Mouse (Mus musculus): ENCODE data around the gene Fam126a. TPM values are rescaled to one million over a fixed set of nuclear protein-coding genes. Genes with fewer than 3 reads are reported as not detected.

Gene Fam126a
- polyA plus RNA-seq, 1 experiment from 2014 or later: 29.2 TPM

DNA sequence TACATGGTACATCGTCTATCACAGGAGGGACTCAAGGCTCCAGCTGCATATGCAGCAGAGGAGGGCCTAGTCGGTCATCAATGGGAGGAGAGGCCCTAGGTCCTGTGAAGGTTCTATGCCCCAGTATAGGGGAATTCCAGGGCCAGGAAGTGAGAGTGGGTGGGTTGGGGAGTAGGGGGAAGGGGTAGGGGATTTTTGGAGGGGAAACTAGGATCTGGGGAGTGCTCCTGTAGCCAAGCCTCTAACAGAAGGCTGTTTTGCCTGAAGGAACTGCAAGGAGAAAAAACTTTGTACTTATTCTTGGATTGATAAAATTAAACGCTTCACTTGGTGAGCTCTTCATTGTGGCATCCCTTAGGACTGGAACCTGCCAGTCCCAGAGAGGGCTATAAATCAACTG lies 30.5 kb upstream of the Fam126a start:
- Histone ChIP-seq H3K36me3 (ENCODE audit: control insufficient read depth, insufficient read depth, low read length) (no peaks in the 10 kb centered on the region), H3K4me2 (ENCODE audit: low read depth, severe bottlenecking) (no peak overlapping the region), H3K9me3 (ENCODE audit: control insufficient read depth, low read length) (no peaks in the 10 kb centered on the region), H3K9ac (ENCODE audit: low read length) (no peak overlapping the region), H3K4me1 (ENCODE audit: control insufficient read depth, insufficient read depth, low read length) (no peaks in the 10 kb centered on the region), H3K27me3 (ENCODE audit: control insufficient read depth, insufficient read depth, low read length) (no peaks in the 10 kb centered on the region), H3K4me3 (ENCODE audit: low read depth, low read length) (no peak overlapping the region), H3K27ac (replicated peaks; ENCODE audit: low read depth, low read length) (no peak overlapping the region)
- ATAC-seq (ENCODE audit: insufficient number of reproducible peaks, low FRiP score, low TSS enrichment, low read depth) (no peak), DNase-seq (ENCODE audit: low spot score) (no peak)
- WGBS: 66% methylated on average over 3 of the region's 3 CpGs

DNA sequence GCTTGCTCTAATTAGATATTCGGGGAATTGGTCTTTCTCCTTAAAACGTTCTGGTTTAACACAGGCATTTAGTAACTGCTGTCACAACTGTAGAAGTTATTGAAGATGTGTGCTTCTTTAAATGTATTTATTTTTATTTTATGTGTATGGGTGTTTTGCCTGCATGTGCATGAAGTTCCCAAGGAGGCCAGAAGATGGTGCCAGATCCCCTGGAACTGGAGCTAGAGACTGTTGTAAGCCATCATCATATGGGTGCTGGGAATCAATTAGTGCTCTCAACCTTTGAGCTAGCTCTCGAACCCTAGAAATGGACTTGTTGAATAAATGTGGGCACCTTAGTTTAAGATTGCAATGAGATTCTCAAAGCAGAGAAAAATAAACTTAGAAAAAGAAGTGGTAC lies 27.1 kb upstream of the Fam126a start:
- 67% methylated on average over 3 of the region's 3 CpGs for WGBS

DNA sequence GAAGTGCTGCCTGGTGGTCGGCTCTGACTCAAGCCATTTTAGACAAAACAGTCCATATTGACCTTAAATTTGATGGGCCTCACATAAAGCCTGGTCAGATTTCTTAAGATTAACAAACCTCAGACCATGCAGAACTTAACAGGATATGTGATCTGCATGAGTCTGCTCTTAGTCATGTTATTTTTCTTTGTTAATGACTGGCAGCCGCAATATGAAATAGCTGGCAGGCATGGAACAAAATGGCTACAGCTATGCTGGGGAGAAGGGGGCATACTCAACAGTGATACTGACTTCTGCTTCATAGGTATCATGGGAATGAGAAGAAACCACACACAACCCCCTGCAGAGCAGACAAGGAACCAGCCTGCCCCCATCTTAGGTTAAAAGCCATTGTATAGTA lies 26.4 kb upstream of the Fam126a start:
- WGBS: 90% methylated on average over 2 of the region's 2 CpGs
- Histone ChIP-seq H3K9ac (ENCODE audit: low read length) (no peak overlapping the region), H3K4me1 (ENCODE audit: control insufficient read depth, insufficient read depth, low read length) (no peaks in the 10 kb centered on the region)

More for the DNA sequence above, 27.1 kb upstream of the Fam126a start:
- ATAC-seq (ENCODE audit: insufficient number of reproducible peaks, low FRiP score, low TSS enrichment, low read depth): no peak
- Histone ChIP-seq H3K4me2 (ENCODE audit: low read depth, severe bottlenecking) (no peak overlapping the region), H3K9ac (ENCODE audit: low read length) (no peak overlapping the region), H3K27me3 (ENCODE audit: control insufficient read depth, insufficient read depth, low read length) (no peaks in the 10 kb centered on the region), H3K4me1 (ENCODE audit: control insufficient read depth, insufficient read depth, low read length) (no peaks in the 10 kb centered on the region), H3K36me3 (ENCODE audit: control insufficient read depth, insufficient read depth, low read length) (no peaks in the 10 kb centered on the region), H3K27ac (replicated peaks; ENCODE audit: low read depth, low read length) (no peak overlapping the region), H3K4me3 (ENCODE audit: low read depth, low read length) (no peak overlapping the region), H3K9me3 (ENCODE audit: control insufficient read depth, low read length) (no peaks in the 10 kb centered on the region)
- DNase-seq (ENCODE audit: low spot score): no peak

DNA sequence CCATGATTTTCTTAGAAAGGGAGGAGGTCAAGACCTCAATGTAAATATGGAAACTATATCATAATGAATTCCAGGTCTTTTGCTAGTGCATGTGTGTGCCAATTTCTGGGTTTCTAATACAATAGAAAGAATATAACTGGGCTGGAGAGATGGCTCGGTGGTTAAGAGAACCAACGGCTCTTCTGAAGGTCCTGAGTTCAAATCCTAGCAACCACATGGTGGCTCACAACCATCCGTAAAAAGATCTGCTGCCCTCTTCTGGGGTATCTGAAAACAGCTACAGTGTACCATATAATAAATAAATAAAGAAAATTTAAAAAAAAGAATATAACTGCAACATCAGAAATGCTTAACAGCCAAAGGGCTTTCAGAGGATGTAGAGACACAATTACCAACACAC lies 23.9 kb upstream of the Fam126a start:
- no peaks in the 10 kb centered on the region for H3K9me3 ChIP-seq (ENCODE audit: control insufficient read depth, low read length)
- no peak overlapping the region for H3K27ac ChIP-seq (replicated peaks; ENCODE audit: low read depth, low read length)
- 91% methylated on average over 3 of the region's 3 CpGs for WGBS
- H3K4me1 ChIP-seq (ENCODE audit: control insufficient read depth, insufficient read depth, low read length): no peaks in the 10 kb centered on the region
- H3K36me3 ChIP-seq (ENCODE audit: control insufficient read depth, insufficient read depth, low read length): no peaks in the 10 kb centered on the region
- no peaks in the 10 kb centered on the region for H3K27me3 ChIP-seq (ENCODE audit: control insufficient read depth, insufficient read depth, low read length)
- no peak for DNase-seq (ENCODE audit: low spot score)
- no peak overlapping the region for H3K4me2 ChIP-seq (ENCODE audit: low read depth, severe bottlenecking)
- no peak overlapping the region for H3K9ac ChIP-seq (ENCODE audit: low read length)
- H3K4me3 ChIP-seq (ENCODE audit: low read depth, low read length): no peak overlapping the region
- no peak for ATAC-seq (ENCODE audit: insufficient number of reproducible peaks, low FRiP score, low TSS enrichment, low read depth)

More for the DNA sequence above, 26.4 kb upstream of the Fam126a start:
- no peak overlapping the region for H3K4me2 ChIP-seq (ENCODE audit: low read depth, severe bottlenecking)
- DNase-seq (ENCODE audit: low spot score): no peak
- no peak overlapping the region for H3K27ac ChIP-seq (replicated peaks; ENCODE audit: low read depth, low read length)
- no peaks in the 10 kb centered on the region for H3K36me3 ChIP-seq (ENCODE audit: control insufficient read depth, insufficient read depth, low read length)
- no peaks in the 10 kb centered on the region for H3K9me3 ChIP-seq (ENCODE audit: control insufficient read depth, low read length)
- H3K27me3 ChIP-seq (ENCODE audit: control insufficient read depth, insufficient read depth, low read length): no peaks in the 10 kb centered on the region
- no peak overlapping the region for H3K4me3 ChIP-seq (ENCODE audit: low read depth, low read length)
- ATAC-seq (ENCODE audit: insufficient number of reproducible peaks, low FRiP score, low TSS enrichment, low read depth): no peak

DNA sequence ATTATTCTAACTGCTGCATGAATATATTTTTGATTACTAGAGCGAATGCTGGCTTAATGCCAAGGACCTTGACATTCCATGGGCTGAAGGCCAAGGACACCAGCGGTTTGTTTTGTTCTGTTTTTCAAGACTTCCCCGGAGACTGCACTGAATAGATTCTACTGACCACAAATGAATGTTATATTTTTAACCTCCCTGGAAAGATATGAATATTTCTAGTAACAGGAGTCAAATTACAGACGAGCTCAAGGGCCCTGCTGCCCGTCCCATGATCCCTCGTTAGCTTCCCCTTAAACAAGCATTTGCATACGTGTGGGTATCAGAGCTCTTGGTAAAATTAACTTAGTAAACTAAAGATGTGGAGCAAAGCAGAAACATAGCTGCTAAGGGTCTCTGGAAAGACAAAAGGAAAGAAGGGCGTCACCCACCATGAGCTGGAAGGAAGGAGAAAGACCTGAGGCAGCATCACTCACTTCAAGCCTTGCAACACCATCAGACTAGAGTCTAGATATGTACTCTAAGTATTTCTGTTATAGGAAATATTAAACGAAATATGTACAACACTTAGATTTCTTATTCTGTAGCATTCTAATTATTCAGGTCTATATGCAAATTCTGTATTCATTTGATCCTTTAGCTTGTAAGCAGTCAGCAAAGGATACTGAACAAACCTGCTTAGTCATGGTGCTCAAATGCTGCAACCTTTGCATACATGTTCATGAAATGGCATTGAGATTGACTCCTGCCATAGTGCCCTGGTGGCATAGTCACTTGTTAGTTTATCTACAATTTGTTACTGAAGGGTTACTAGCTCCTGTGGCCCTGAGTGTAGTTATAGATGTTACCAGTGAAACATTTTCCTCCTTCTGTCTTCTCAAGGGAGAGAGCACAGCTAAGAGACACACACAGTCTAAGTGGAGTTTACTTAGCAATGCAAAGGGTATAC lies 23.0 kb upstream of the Fam126a start:
- Histone ChIP-seq H3K9ac (ENCODE audit: low read length) (no peak overlapping the region), H3K9me3 (ENCODE audit: control insufficient read depth, low read length) (no peaks in the 10 kb centered on the region), H3K27ac (replicated peaks; ENCODE audit: low read depth, low read length) (no peak overlapping the region), H3K27me3 (ENCODE audit: control insufficient read depth, insufficient read depth, low read length) (no peaks in the 10 kb centered on the region), H3K4me1 (ENCODE audit: control insufficient read depth, insufficient read depth, low read length) (no peaks in the 10 kb centered on the region), H3K4me3 (ENCODE audit: low read depth, low read length) (no peak overlapping the region), H3K36me3 (ENCODE audit: control insufficient read depth, insufficient read depth, low read length) (no peaks in the 10 kb centered on the region), H3K4me2 (ENCODE audit: low read depth, severe bottlenecking) (no peak overlapping the region)
- ATAC-seq (ENCODE audit: insufficient number of reproducible peaks, low FRiP score, low TSS enrichment, low read depth) (no peak), DNase-seq (ENCODE audit: low spot score) (no peak)
- 81% methylated on average over 9 of the region's 9 CpGs for WGBS

DNA sequence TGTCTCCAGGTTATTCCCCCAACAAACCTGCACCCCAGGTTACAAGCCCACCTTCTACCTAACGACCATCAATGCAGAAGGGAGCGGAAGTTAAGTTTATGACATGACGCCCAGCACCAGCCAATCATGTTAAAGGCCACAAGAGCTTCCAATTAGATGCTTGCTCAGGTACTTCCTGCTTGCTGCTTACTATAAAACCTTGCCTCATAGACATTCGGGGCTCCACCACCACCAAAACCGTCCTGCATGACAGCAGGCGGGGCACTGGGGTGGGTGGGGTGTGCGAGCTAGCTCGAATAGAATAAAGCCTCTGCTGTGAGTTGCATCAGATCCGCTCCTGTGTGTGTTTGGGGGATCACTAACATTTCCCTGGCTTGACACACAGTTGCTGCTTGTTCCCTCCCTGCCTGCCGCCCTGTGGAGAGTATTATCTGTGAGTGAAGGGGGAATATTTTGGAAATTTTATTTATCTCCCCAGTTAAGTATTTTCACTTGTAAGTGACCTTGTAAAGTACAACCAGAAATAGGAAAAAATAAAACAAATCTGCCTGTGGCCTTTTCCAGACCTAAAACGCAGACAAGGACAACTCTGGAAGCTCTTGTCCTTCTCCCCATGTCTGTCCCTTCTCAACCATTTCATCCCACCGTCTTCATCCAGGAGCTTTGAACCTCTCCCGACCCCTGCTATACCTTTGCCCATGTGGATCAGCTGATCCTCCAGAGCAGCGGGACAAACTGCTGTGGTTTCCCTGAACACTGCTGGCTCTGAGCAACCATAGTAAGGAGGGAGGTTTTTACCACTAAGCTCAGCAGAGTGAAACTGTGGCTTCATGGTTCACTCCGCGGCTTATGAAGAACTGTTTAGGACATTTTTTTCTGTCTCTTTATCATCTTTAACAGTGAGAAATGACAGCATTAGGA lies 21.5 kb upstream of the Fam126a start:
- no peaks in the 10 kb centered on the region for H3K4me1 ChIP-seq (ENCODE audit: control insufficient read depth, insufficient read depth, low read length)
- no peak overlapping the region for H3K9ac ChIP-seq (ENCODE audit: low read length)
- H3K27me3 ChIP-seq (ENCODE audit: control insufficient read depth, insufficient read depth, low read length): no peaks in the 10 kb centered on the region
- no peak overlapping the region for H3K4me3 ChIP-seq (ENCODE audit: low read depth, low read length)
- no peaks in the 10 kb centered on the region for H3K36me3 ChIP-seq (ENCODE audit: control insufficient read depth, insufficient read depth, low read length)
- no peaks in the 10 kb centered on the region for H3K9me3 ChIP-seq (ENCODE audit: control insufficient read depth, low read length)
- ATAC-seq (ENCODE audit: insufficient number of reproducible peaks, low FRiP score, low TSS enrichment, low read depth) (no peak), DNase-seq (ENCODE audit: low spot score) (no peak)
- no peak overlapping the region for H3K27ac ChIP-seq (replicated peaks; ENCODE audit: low read depth, low read length)
- no peak overlapping the region for H3K4me2 ChIP-seq (ENCODE audit: low read depth, severe bottlenecking)
- WGBS: 63% methylated on average over 16 of the region's 16 CpGs

DNA sequence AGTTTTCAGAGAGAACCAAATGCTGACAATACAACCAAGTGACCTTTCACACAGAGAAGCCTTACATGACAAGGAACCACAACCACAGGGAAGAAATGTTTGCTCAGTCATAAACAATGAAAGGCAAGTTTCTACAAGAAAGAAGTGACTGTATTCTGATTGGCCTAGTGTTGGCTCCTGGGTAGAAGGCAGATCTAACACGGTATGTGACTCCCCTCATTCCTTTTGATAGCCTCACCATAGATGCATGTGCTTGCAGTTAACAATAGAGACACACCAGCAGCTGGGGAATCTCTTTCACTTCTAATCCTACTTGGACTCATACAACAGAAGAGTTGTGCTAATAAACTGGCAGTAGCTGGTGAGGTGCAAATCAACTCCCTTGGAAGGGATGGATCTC lies 17.3 kb upstream of the Fam126a start:
- Histone ChIP-seq H3K27ac (replicated peaks; ENCODE audit: low read depth, low read length) (no peak overlapping the region), H3K27me3 (ENCODE audit: control insufficient read depth, insufficient read depth, low read length) (no peaks in the 10 kb centered on the region), H3K36me3 (ENCODE audit: control insufficient read depth, insufficient read depth, low read length) (no peaks in the 10 kb centered on the region), H3K4me3 (ENCODE audit: low read depth, low read length) (no peak overlapping the region), H3K9me3 (ENCODE audit: control insufficient read depth, low read length) (no peaks in the 10 kb centered on the region), H3K4me1 (ENCODE audit: control insufficient read depth, insufficient read depth, low read length) (no peaks in the 10 kb centered on the region), H3K4me2 (ENCODE audit: low read depth, severe bottlenecking) (no peak overlapping the region), H3K9ac (ENCODE audit: low read length) (no peak overlapping the region)
- ATAC-seq (ENCODE audit: insufficient number of reproducible peaks, low FRiP score, low TSS enrichment, low read depth): no peak
- DNase-seq (ENCODE audit: low spot score): no peak
- 56% methylated on average over 1 of the region's 1 CpGs for WGBS

DNA sequence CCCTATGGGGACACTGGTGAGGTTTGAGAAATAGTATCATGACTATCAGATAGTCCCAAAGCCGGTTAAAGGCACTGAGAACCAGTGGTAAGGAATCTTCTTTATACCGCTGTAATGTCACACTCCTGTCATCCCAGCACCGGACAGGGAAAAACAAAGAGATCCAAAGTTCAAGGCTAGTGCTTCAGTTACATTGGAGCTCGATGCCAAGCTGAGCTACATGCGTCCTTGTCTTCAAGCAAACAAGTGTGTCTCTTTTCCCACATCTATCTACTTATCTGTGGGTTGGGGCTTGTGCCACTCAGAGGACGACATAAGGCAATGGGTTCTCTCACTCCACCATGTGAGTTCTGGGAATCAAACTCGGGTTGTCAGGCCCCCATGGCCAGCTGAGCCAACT lies 16.5 kb upstream of the Fam126a start:
- ATAC-seq (ENCODE audit: insufficient number of reproducible peaks, low FRiP score, low TSS enrichment, low read depth) (no peak), DNase-seq (ENCODE audit: low spot score) (no peak)
- Histone ChIP-seq H3K4me1 (ENCODE audit: control insufficient read depth, insufficient read depth, low read length) (no peaks in the 10 kb centered on the region), H3K9ac (ENCODE audit: low read length) (no peak overlapping the region), H3K4me3 (ENCODE audit: low read depth, low read length) (no peak overlapping the region), H3K9me3 (ENCODE audit: control insufficient read depth, low read length) (no peaks in the 10 kb centered on the region), H3K4me2 (ENCODE audit: low read depth, severe bottlenecking) (no peak overlapping the region), H3K36me3 (ENCODE audit: control insufficient read depth, insufficient read depth, low read length) (no peaks in the 10 kb centered on the region), H3K27me3 (ENCODE audit: control insufficient read depth, insufficient read depth, low read length) (no peaks in the 10 kb centered on the region), H3K27ac (replicated peaks; ENCODE audit: low read depth, low read length) (no peak overlapping the region)
- 82% methylated on average over 7 of the region's 7 CpGs for WGBS
